Mouse (Mus musculus): ENCODE measurements around the gene Iqcf5.

DNA sequence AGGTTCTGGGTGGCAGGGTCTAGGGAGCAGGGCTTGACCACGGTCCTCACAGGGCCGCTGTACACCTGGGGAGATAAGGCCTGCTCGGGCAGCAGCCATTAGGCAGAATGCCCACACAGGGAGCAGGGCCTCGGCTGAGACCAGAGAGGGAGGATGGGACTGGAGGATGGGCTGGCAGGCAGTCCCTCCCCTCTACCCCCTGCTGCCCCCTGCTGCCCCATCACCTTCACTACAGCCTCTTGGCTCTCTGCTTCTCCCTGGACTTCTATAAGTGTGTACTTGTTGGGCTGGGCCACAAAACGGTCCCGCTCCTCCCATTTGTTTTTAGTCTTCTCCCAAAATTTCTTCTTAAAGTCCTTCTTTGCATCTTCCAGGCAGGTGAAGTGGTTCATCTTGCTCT is 39.9 kb upstream of the Iqcf5 start:
- no peak for TF ChIP-seq POLR2A (IDR thresholded peaks at IDR 0.05; ENCODE audit: control insufficient read depth, low read depth, low read length)
- TF ChIP-seq CTCF (IDR thresholded peaks at IDR 0.05; ENCODE audit: control insufficient read depth, insufficient read depth, insufficient replicate concordance, low read depth, low read length) = peak; percentile 74; the same call in 1 of the 2 replicates
